Mouse (Mus musculus): ENCODE data around the gene Mrpl54. TPM values are rescaled to one million over a fixed set of nuclear protein-coding genes. Genes with fewer than 3 reads are reported as not detected.
"Not testable (repeated sequence)": the region's sequence is repeated elsewhere in the genome, so short reads cannot be mapped to it uniquely, and the experiment has no call there.

The Mrpl54 gene
- polyA plus RNA-seq, 1 experiment from 2014 or later: 130 TPM

DNA sequence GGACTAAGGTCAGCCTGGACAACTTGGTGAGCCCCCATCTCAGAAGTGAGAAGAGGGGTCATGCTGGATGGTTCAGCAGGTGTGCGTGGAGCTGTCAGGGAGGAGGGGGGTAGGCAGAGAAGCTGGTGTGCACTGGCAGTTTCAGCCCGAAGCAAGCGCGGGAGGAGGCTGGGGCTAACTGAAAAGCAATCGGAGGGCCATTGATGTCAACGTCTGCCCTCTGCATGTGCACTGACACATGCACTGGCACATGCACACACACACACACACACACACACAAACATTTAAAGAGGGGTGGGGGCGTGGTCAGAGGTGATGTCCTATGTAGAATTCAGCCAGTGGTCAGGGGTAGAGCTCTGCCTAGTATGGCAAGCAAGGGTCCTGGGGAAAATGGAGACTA, 35.3 kb downstream of the Mrpl54 start:
- H3K9ac ChIP-seq (ENCODE audit: low read depth, low read length): no peak overlapping the region
- no peaks in the 10 kb centered on the region for H3K9me3 ChIP-seq (replicated peaks; ENCODE audit: control insufficient read depth, low read length, poor library complexity, severe bottlenecking)
- peak overlapping the region; percentile 60 for H3K4me3 ChIP-seq (ENCODE audit: low read depth, low read length)
- H3K27me3 ChIP-seq (ENCODE audit: control insufficient read depth, insufficient read depth, low read depth, low read length): no peaks in the 10 kb centered on the region
- peak overlapping the region; percentile 90 for H3K27ac ChIP-seq (ENCODE audit: low read length)
- no peaks in the 10 kb centered on the region for H3K36me3 ChIP-seq (ENCODE audit: control insufficient read depth, insufficient read depth, low read length)
- H3K4me1 ChIP-seq (ENCODE audit: control insufficient read depth, insufficient read depth, low read length): peaks cover 34% of the 10 kb centered on the region
- 0 out of 2 replicates have a peak, but pooled peaks have one; percentile 0 for ATAC-seq
- H3K4me2 ChIP-seq (ENCODE audit: low read length): peak overlapping the region; percentile 61
- 53% methylated on average over 7 of the region's 7 CpGs for WGBS

DNA sequence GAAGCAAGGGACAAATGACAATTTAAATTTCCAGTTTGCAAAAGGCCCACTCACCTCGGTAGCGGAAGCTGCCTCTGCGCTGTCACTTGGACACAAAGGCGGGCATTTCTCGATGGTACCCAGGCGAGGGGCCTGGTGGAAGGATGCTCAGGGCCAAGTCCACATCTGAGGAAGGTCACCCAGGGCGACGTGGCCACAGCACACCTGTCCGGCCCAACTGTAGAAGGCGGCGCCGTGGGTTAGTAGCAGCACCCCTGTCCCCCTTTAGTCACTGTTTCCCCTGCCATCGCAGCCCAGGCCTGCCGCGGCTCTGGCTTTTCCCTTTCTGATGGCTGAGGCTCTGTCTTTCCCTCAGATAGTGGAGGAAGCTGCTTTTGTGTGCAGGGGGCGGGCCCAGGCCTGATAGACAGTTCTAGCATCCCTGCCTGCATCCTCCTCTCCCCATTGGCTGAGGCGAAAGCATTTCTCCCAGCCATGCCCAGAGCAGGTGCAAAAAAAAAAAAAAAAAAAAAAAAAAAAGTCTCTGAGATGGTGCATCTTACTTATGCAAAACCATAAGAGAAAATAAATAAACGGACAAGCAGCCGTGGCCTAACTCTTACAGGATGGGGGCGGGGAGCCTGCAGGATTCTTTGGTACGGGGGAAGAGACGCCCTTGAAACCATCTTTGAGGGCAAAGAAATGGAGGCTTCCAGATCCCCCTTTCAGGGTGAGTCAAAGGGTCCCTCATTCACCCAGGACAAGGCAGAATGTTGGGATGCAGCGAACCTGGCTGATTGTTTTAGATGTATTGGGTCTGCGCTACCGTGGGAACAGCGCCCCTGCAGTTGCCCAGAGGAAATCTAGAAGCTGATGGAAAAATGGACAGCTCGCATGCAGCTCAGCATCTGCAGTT, 36.0 kb downstream of the Mrpl54 start, which contains the start of gene Atcay:
Gene Atcay (minus strand): TSS at position 396 of the 895 bp plus-strand sequence.
- peaks cover 34% of the 10 kb centered on the region for H3K4me1 ChIP-seq (ENCODE audit: control insufficient read depth, insufficient read depth, low read length)
- peak within 1 kb of the TSS; percentile 60 for H3K4me3 ChIP-seq (ENCODE audit: low read depth, low read length)
- 4% methylated on average over 27 of the region's 27 CpGs for WGBS
- H3K36me3 ChIP-seq (ENCODE audit: control insufficient read depth, insufficient read depth, low read length): no peaks in the 10 kb centered on the region
- H3K9ac ChIP-seq (ENCODE audit: low read depth, low read length): peak within 1 kb of the TSS; percentile 88
- H3K9me3 ChIP-seq (replicated peaks; ENCODE audit: control insufficient read depth, low read length, poor library complexity, severe bottlenecking): no peaks in the 10 kb centered on the region
- H3K4me2 ChIP-seq (ENCODE audit: low read length): peak within 1 kb of the TSS; percentile 61
- H3K27ac ChIP-seq (ENCODE audit: low read length): peak within 1 kb of the TSS; percentile 90
- ATAC-seq: peak; percentile 92
- no peaks in the 10 kb centered on the region for H3K27me3 ChIP-seq (ENCODE audit: control insufficient read depth, insufficient read depth, low read depth, low read length)

DNA sequence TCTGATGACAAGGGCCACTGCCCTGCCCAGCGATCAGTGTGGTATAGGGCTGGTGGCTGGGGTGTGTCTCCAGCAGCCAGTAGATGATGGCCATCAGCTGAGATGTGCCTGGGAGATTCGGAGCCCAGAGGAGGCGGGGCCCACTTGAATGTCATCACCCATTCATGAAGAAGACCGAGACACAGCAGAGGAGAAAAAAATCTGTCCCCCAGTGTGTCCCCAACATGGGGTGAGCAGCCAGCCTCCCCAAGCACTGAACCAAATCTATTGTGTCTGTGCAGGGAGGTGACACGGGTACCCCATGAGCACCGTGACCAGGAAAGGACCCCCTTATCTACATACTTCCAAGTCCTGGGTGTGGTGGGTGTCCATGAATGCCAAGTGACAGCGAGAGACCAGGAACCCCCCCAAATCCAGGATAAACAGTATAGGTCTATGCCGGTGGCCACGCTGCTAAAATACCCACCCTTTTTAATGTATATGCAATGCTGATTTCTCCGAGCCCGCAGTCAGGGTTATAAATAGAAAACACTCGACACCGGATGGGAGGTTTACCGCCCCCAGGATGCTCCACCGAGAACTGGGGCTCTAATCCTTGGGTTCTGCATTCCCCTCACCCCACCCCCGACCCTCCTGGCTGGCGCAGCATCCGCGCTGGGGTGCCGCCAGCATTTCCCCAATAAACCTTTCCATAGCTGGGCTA, 36.8 kb downstream of the Mrpl54 start:
- Histone ChIP-seq H3K4me3 (ENCODE audit: low read depth, low read length) (peak overlapping the region; percentile 60), H3K4me1 (ENCODE audit: control insufficient read depth, insufficient read depth, low read length) (peaks cover 34% of the 10 kb centered on the region), H3K9me3 (replicated peaks; ENCODE audit: control insufficient read depth, low read length, poor library complexity, severe bottlenecking) (no peaks in the 10 kb centered on the region), H3K4me2 (ENCODE audit: low read length) (peak overlapping the region; percentile 61), H3K27ac (ENCODE audit: low read length) (peak overlapping the region; percentile 90), H3K27me3 (ENCODE audit: control insufficient read depth, insufficient read depth, low read depth, low read length) (no peaks in the 10 kb centered on the region), H3K36me3 (ENCODE audit: control insufficient read depth, insufficient read depth, low read length) (no peaks in the 10 kb centered on the region), H3K9ac (ENCODE audit: low read depth, low read length) (peak overlapping the region; percentile 88)
- WGBS: 5% methylated on average over 20 of the region's 20 CpGs
- peak; percentile 38 for ATAC-seq

DNA sequence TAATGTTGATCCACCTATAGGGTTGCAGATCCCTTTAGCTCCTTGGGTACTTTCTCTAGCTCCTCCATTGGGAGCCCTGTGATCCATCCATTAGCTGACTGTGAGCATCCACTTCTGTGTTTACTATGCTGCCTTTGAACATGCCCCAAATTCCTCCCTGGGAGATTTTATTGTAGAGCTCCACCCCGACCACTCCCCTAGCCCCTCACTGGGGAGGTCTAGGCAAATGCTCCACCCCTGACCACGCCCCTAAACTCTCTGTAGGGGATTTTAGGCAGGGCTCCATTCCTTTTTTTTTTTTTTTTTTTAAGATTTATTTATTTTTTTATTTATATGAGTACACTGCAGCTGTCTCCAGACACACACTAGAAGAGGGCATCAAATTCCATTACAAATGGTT, 43.0 kb downstream of the Mrpl54 start:
- H3K27ac ChIP-seq (ENCODE audit: low read length); H3K27me3 ChIP-seq (ENCODE audit: control insufficient read depth, insufficient read depth, low read depth, low read length); H3K9ac ChIP-seq (ENCODE audit: low read depth, low read length); H3K4me3 ChIP-seq (ENCODE audit: low read depth, low read length); ATAC-seq; H3K9me3 ChIP-seq (replicated peaks; ENCODE audit: control insufficient read depth, low read length, poor library complexity, severe bottlenecking); H3K4me2 ChIP-seq (ENCODE audit: low read length): not testable (repeated sequence)
- Histone ChIP-seq H3K36me3 (ENCODE audit: control insufficient read depth, insufficient read depth, low read length) (peaks cover 26% of the 10 kb centered on the region), H3K4me1 (ENCODE audit: control insufficient read depth, insufficient read depth, low read length) (peaks cover 11% of the 10 kb centered on the region)
- WGBS: 69% methylated on average over 2 of the region's 2 CpGs

DNA sequence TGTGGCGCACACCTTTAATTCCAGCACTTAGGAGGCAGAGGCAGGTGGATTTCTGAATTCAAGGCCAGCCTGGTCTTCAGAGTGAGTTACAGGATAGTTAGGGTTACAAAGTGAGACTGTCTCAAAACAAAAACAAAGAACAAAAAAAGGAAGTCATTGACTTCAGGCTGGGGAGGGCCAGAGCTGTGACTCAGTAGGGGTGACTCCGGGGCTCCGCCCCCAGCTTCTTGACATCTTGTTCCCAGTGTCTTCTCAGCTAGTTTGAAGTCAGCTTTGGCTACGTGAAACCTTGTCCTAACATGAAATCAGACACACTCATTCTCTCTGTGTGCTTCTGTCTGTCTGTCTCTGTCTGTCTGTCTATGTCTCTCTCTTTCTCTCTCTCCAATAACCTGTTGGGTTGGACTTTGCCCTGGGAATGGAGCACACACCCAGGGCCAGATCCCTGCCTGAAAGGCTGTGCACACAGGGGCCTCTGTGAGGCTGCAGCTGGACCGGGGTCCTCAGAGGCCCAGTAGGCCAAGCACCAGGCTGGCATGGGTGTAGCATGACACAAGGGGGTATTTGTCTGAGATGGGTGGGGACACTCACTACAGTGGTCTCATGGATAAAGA, 45.2 kb downstream of the Mrpl54 start:
- H3K36me3 ChIP-seq (ENCODE audit: control insufficient read depth, insufficient read depth, low read length): peaks cover 37% of the 10 kb centered on the region
- no peak overlapping the region for H3K4me2 ChIP-seq (ENCODE audit: low read length)
- no peaks in the 10 kb centered on the region for H3K9me3 ChIP-seq (replicated peaks; ENCODE audit: control insufficient read depth, low read length, poor library complexity, severe bottlenecking)
- no peak overlapping the region for H3K27ac ChIP-seq (ENCODE audit: low read length)
- H3K27me3 ChIP-seq (ENCODE audit: control insufficient read depth, insufficient read depth, low read depth, low read length): no peaks in the 10 kb centered on the region
- WGBS: 92% methylated on average over 5 of the region's 5 CpGs
- H3K9ac ChIP-seq (ENCODE audit: low read depth, low read length): no peak overlapping the region
- no peak for ATAC-seq
- H3K4me3 ChIP-seq (ENCODE audit: low read depth, low read length): no peak overlapping the region
- no peaks in the 10 kb centered on the region for H3K4me1 ChIP-seq (ENCODE audit: control insufficient read depth, insufficient read depth, low read length)

DNA sequence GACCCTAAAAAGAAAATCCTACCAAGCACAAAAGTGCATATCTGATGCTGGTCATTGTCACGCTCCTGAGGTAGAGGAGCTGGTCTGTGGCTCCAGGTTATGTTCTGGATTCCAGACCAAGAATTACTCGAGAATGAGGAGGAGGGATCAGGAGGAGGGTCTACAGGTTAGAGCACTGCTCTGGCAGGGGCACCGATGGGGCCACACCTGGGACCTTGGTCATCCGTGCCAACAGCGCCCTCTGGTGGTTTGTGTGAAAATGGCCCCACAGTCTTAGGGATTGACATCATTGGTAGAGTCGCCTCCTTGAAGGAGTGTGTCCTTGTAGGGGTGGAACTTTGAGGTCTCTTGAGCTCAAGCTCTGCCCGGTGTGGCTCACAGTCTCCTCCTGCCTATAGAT, 48.8 kb downstream of the Mrpl54 start:
- Histone ChIP-seq H3K9ac (ENCODE audit: low read depth, low read length) (no peak overlapping the region), H3K4me3 (ENCODE audit: low read depth, low read length) (no peak overlapping the region), H3K27ac (ENCODE audit: low read length) (no peak overlapping the region), H3K36me3 (ENCODE audit: control insufficient read depth, insufficient read depth, low read length) (peaks cover 60% of the 10 kb centered on the region), H3K4me2 (ENCODE audit: low read length) (no peak overlapping the region), H3K27me3 (ENCODE audit: control insufficient read depth, insufficient read depth, low read depth, low read length) (no peaks in the 10 kb centered on the region), H3K4me1 (ENCODE audit: control insufficient read depth, insufficient read depth, low read length) (no peaks in the 10 kb centered on the region), H3K9me3 (replicated peaks; ENCODE audit: control insufficient read depth, low read length, poor library complexity, severe bottlenecking) (no peaks in the 10 kb centered on the region)
- no peak for ATAC-seq
- 40% methylated on average over 7 of the region's 7 CpGs for WGBS

DNA sequence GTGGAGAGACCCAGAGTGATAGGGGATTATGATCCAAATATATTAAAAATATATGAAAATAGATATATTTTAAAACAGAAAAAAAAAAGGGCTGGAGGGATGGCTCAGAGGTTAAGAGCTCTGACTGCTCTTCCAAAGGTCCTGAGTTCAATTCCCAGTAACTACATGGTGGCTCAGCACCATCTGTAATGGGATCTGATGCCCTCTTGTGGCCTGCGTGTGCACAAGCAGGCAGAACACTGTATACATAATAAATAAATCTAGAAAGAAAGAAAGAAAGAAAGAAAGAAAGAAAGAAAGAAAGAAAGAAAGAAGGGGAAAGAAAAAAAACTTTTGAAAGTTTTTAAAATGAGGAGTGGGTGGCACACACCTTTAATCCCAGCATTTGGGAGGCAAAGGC, 49.5 kb downstream of the Mrpl54 start:
- not testable (repeated sequence) for H3K27me3 ChIP-seq (ENCODE audit: control insufficient read depth, insufficient read depth, low read depth, low read length); ATAC-seq; H3K4me1 ChIP-seq (ENCODE audit: control insufficient read depth, insufficient read depth, low read length); H3K27ac ChIP-seq (ENCODE audit: low read length); H3K4me2 ChIP-seq (ENCODE audit: low read length); H3K4me3 ChIP-seq (ENCODE audit: low read depth, low read length); H3K9me3 ChIP-seq (replicated peaks; ENCODE audit: control insufficient read depth, low read length, poor library complexity, severe bottlenecking); H3K9ac ChIP-seq (ENCODE audit: low read depth, low read length)
- peaks cover 65% of the 10 kb centered on the region for H3K36me3 ChIP-seq (ENCODE audit: control insufficient read depth, insufficient read depth, low read length)
- WGBS: 40% methylated on average over 1 of the region's 1 CpGs

DNA sequence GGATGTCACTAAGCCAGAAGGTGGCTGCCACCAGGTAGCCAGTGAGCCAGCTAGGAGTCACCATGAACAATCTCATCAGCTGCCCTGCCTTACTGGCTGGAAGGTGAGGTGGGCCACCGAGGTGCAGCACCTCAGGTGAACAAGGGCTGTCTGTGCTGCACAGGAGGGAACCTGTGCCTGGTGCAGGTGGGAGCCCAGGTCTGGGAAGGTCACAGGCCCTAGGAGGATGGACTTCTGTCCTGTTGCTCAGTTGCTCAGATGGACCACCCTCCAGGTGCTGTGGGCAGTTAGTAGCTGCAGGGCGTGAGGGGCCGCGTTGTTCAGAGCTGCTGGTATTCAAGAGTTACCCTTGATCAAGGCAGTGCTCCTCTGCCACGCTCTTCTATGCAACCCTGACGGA, 49.9 kb downstream of the Mrpl54 start:
- H3K36me3 ChIP-seq (ENCODE audit: control insufficient read depth, insufficient read depth, low read length): peaks cover 65% of the 10 kb centered on the region
- H3K4me2 ChIP-seq (ENCODE audit: low read length): no peak overlapping the region
- H3K9me3 ChIP-seq (replicated peaks; ENCODE audit: control insufficient read depth, low read length, poor library complexity, severe bottlenecking): no peaks in the 10 kb centered on the region
- no peak overlapping the region for H3K9ac ChIP-seq (ENCODE audit: low read depth, low read length)
- no peak overlapping the region for H3K4me3 ChIP-seq (ENCODE audit: low read depth, low read length)
- no peaks in the 10 kb centered on the region for H3K4me1 ChIP-seq (ENCODE audit: control insufficient read depth, insufficient read depth, low read length)
- H3K27ac ChIP-seq (ENCODE audit: low read length): no peak overlapping the region
- WGBS: 88% methylated on average over 6 of the region's 6 CpGs
- H3K27me3 ChIP-seq (ENCODE audit: control insufficient read depth, insufficient read depth, low read depth, low read length): no peaks in the 10 kb centered on the region
- no peak for ATAC-seq
